Mouse (Mus musculus) brain, embryonic 18.5 days (tissue): ENCODE results near the gene Map7d1.

ENCODE experiments used
- DNase-seq: peaks from one replicate; pipeline ENCODE4 v3.0.0-alpha.2; 2012; ENCODE audit warnings: low read depth, low spot score

Gene Map7d1

DNA sequence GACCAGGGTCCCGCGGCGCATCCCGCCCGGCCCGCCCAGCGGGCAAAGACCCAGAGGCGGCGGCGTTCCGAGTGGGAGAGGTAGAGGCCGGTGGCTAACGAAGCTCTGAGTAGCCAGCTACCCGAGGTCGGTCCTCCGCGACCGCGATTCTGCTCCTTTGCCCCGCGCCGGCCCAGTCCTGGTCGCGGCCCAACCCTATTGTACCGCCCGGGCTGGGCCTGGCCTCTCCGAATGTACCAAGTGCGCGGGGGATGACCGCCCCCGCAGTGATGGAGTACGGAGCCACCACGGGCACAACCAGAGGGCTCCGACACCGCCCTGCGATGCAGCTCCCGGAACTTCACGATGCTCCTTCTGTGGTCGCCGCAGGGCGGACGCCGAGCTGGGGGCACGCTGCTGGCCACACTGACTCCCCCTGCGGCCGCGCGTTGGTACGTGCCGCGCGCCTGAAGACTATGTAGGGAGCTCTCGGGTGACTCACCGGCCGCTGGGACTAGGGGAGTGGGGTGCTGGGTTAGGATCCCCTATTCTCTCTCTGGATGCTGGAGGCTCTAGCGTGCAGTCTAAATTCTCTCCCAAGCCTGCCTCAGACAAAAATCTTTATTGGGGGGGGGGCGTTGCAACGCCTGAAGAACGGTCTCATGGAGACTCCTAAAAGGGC lies at the start of gene Map7d1:
Gene Map7d1 (minus strand): TSS at position 213 of the 661 bp plus-strand sequence.
- no peak for DNase-seq

- DNase-seq, result no peak
These were observed 49.3 kb upstream of the Map7d1 start for GRCm38 (mm10) chr4:126305428-126305827.

DNA sequence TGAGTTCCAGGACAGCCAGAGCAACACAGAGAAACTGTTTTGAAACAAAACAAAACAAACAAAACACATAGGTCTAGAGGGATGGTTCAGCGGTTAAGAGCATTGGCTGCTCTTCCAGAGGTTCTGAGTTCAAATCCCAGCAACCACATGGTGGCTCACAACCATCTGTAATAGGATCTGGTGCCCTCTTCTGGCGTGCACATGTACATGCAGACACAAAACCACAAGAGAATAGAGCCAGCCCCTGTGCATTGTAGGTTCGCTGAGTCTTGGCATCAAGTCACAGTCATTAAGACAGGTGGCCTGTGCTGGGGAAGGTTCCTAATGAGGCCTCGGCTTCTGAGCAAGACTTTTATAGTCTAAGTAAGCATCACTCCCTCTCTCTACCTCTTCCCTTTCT lies 47.7 kb upstream of the Map7d1 start:
- DNase-seq, result no peak

- no peak for DNase-seq
These were observed 45.6 kb upstream of the Map7d1 start for GRCm38 (mm10) chr4:126301584-126302309.

DNA sequence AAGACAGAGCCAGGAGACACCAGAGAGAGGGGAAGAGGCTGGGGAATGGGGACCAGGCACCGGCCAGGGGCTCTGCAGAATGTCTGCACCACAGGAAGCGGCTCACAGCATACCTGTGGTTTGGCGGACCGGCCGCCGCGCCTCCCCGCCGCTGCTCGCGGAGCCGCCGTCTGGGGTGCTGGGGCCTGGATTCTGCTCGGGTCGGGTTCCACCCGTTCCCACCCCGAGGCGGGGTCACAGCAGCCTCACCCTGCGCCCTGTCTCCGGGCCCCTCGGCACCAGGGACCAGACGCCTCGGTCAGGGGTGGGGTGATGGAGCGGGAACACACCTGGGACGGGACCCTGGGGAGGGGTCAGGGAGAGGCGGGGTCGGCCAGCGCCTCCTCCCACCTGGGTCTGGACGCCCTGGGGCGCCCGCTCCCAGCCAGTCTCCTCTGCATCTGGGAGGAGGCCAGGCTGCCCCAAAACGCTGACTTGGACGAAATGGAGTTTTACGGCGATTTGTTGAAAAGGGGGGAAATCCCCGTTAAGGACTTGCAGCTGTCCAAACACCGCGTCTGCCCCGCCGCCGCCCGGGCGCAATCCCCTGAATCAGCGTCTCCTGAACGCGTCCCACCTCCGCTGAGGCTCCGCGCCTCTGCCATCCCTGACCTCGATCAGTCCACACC lies 44.9 kb upstream of the Map7d1 start:
- DNase-seq, result no peak

GRCm38 (mm10) chr4:126296617-126297101 lies 40.5 kb upstream of the Map7d1 start:
- DNase-seq, result no peak

DNA sequence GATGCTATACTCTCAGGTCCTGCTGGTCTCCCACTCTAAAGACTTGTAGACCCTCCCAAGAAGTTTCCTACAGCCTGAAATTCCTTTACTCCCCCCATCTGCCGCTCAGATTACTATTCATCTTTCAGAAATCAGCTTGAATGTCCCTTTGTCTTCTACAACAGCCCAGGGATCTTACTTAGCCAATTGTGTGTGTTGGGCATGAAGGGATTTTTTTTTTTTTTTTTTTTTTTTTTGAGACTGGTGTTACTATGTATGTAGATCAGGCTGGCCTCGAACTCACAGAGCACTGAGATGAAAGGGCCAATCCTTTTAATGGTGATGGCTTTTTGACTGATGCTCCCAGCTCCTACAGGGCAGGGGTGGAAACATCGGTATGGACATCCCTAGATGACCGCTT lies 39.8 kb upstream of the Map7d1 start:
- DNase-seq, result no peak

DNA sequence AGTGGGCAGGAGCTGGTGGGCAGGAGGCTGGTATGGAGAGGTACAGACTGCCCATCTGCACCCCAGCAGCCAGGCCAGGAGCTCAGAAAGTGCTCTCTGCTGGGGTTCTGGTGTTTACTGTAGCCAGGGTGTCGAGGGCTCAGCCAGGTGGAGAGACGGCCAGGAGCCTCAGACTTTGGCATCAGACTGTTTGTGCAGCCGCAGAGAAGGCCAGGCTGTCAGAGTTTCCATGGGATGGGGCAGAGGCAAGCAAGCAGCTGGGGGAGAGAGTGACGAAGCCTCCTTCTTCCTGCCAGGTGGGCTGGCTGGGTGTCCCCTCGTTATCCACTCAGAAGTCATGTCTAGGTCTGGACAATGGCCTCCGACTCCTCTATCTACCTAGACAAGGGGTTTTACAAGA lies 39.0 kb upstream of the Map7d1 start:
- no peak for DNase-seq

- DNase-seq, result no peak
These were observed 35.1 kb upstream of the Map7d1 start for GRCm38 (mm10) chr4:126291196-126291595.

- DNase-seq, result no peak
These were observed 34.2 kb upstream of the Map7d1 start for GRCm38 (mm10) chr4:126290314-126290713.

DNA sequence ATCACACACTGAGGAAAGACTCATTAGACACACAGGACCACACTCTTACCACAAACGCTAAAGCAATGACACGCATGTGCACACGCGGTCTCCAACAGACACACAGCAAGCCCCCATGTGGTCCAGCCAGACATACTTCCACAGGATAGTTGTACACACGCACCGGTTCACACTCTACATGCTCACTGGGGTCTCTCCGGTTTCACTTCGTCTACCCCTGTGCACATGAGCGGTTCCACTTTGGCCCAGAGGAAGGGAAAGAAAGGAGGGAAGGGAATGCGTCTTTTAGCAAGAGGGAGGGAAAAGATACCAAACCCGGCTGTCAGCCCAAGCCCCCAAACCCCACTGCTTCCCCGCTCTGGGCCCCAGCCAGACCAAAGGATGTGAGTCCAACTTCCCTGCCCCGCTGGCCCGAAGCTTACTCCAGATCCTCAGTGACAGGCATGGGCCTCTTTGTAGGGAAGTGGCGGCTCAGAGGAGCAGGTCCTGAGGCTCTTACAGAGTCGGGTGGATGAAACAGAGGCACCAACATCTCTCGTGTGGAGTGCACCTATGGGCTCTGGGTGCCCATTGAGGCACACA lies 32.0 kb upstream of the Map7d1 start:
- DNase-seq, result no peak

- DNase-seq, result no peak
These were observed 31.3 kb upstream of the Map7d1 start for GRCm38 (mm10) chr4:126287302-126287995.

- no peak for DNase-seq
These were observed 30.3 kb upstream of the Map7d1 start, which contains the start of gene Col8a2 for GRCm38 (mm10) chr4:126286492-126286891. Col8a2 (plus strand) TSS chr4:126286793.

DNA sequence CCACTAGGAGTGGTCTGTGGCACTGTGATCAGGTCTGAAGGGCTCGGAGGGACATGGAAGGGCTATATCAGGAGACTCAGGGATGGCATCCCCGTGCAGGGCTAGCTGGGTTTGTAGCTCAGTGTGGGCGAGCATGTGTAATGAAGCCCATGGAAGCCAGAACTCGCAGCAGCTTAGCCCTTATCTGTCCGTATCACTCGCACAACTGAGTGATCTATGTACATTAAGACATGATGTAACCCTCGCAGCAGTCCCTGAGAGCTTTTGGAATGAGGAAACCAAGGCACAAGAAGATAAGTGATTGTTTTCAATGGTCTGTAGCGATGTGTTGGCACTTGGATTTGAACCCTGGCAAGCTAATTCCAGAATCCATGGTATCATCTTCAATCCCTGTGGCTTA lies 27.4 kb upstream of the Map7d1 start:
- DNase-seq, result no peak

- no peak for DNase-seq
These were observed 25.6 kb upstream of the Map7d1 start for GRCm38 (mm10) chr4:126281706-126282105.

DNA sequence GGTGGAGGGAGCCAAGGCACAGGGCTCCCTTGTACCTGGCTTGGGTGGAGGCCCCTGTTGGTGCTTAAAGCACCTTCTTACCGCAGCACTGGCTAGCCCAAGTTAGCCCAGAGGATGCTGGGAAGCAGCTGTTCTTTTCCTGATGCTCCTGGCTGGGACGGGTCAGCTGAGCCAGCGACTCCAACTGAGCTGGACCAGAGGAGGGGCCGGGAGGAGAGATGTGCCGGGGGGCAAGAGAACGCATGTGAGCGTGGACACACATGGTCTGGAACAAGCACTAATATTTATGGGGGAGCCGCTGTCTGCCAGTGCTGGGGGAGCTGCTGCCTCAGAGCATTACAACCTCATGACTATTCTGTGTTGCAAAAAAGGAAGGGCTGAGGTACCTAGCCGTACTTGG lies 22.8 kb upstream of the Map7d1 start:
- no peak for DNase-seq

DNA sequence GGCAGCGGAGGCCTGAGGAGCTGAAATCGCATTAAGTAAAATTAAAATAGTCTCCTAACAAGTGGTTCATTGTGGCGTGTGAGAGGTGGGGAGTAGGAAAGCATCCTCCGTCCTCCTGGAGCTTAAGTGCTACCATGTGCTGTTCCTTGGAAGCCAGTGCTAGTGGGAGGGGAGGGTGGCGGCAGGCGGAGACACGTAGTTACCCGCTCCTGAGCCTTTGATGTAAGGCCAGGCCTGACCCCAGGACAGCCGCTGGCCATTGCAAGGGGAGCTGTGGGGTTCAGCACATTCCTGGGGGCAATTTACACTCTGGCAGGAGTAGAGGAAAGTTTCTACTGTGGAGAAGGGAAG lies 22.4 kb upstream of the Map7d1 start:
- DNase-seq, result no peak

DNA sequence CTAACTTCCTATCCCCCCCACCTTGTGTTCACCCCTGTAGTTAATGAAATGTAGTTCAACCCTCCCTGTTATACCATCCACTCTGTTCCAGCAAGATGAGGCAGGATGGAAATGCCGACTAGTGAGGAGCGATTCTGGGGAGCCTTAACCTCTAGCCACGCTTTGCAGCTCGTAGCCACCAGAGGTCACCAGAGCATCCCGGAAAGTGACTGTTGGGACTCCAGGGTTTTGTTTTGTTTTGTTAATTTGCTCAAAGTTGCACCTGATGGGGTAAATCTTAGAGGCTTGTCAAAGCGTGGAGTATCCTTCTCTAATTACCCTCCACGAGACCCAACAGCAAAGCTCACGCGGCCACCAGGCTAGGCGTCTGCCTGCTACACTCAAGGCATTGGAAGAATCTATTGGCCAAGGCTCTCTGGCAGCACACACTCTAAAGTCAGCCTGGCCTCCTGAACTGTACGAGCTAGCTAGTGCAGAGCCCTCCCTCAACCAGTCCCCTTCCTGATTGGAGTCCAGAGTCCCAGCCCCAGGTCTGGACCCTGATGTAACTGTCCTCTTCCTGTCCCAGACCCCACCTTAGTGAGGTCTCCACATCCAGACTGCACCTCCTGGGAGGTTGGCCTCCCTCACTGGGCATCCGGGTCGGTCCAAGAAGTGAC lies 21.9 kb upstream of the Map7d1 start:
- DNase-seq, result no peak

- DNase-seq, result no peak
These were observed 19.6 kb upstream of the Map7d1 start for GRCm38 (mm10) chr4:126275681-126276131.

GRCm38 (mm10) chr4:126275081-126275480 lies 18.9 kb upstream of the Map7d1 start:
- DNase-seq, result no peak

DNA sequence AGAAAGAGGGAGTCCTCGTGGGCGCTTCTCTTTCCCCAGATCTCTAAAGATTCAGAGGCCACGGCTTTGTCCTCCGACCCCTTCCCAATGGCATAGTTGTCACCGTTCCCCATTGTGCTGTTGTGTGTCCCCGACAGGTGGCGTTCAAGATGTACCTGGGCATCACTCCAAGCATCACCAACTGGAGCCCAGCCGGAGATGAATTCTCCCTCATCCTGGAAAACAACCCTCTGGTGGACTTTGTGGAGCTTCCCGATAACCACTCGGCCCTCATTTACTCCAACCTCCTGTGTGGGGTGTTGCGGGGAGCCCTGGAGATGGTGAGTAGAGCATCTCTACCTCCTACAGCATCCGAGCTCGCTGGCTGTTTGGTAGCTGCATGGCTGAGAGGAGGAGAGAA lies 17.6 kb upstream of the Map7d1 start:
- no peak for DNase-seq
